Mouse (Mus musculus) thymus, postnatal 14 days (tissue): ENCODE results near the gene Tpcn1.

Experiments used
- DNase-seq: peaks from one replicate; pipeline ENCODE4 v3.0.0; 2021

The Tpcn1 gene

GRCm38 (mm10) chr5:120607335-120607734 lies 18.9 kb upstream of the Tpcn1 start:
- no peak for DNase-seq

- no peak for DNase-seq
Observed at GRCm38 (mm10) chr5:120606590-120607200, 18.2 kb upstream of the Tpcn1 start.

- DNase-seq: peak; percentile 89
Observed at GRCm38 (mm10) chr5:120605688-120606087, 17.2 kb upstream of the Tpcn1 start.

GRCm38 (mm10) chr5:120605241-120605661 lies 16.8 kb upstream of the Tpcn1 start:
- DNase-seq: no peak

GRCm38 (mm10) chr5:120604839-120605238 lies 16.4 kb upstream of the Tpcn1 start:
- peak; percentile 90 for DNase-seq

GRCm38 (mm10) chr5:120603515-120603914 lies 15.0 kb upstream of the Tpcn1 start:
- DNase-seq: no peak

GRCm38 (mm10) chr5:120602210-120602609 lies 13.7 kb upstream of the Tpcn1 start:
- no peak for DNase-seq

GRCm38 (mm10) chr5:120600946-120601668 lies 12.6 kb upstream of the Tpcn1 start:
- peak; percentile 38 for DNase-seq

GRCm38 (mm10) chr5:120599625-120600024 lies 11.2 kb upstream of the Tpcn1 start:
- DNase-seq: no peak

- no peak for DNase-seq
Observed at GRCm38 (mm10) chr5:120594485-120594884, 6.0 kb upstream of the Tpcn1 start.

GRCm38 (mm10) chr5:120592141-120592540 lies 3.7 kb upstream of the Tpcn1 start:
- no peak for DNase-seq

GRCm38 (mm10) chr5:120590356-120591010 lies 2.0 kb upstream of the Tpcn1 start:
- peak; percentile 51 for DNase-seq

GRCm38 (mm10) chr5:120587940-120588568 lies 419 bp downstream of the Tpcn1 start:
- DNase-seq: no peak

GRCm38 (mm10) chr5:120587616-120587926 lies 902 bp downstream of the Tpcn1 start:
- DNase-seq: peak; percentile 74

GRCm38 (mm10) chr5:120586741-120587615 lies 1.5 kb downstream of the Tpcn1 start:
- peak; percentile 46 for DNase-seq

- no peak for DNase-seq
Observed at GRCm38 (mm10) chr5:120584968-120585367, 3.5 kb downstream of the Tpcn1 start.

GRCm38 (mm10) chr5:120583511-120583910 lies 5.0 kb downstream of the Tpcn1 start:
- DNase-seq: no peak

- no peak for DNase-seq
Observed at GRCm38 (mm10) chr5:120582002-120582401, 6.5 kb downstream of the Tpcn1 start.

- peak; percentile 66 for DNase-seq
Observed at GRCm38 (mm10) chr5:120579898-120580626, 8.4 kb downstream of the Tpcn1 start.

- DNase-seq: peak; percentile 66
Observed at GRCm38 (mm10) chr5:120579211-120579897, 9.1 kb downstream of the Tpcn1 start.

- DNase-seq: peak; percentile 87
Observed at GRCm38 (mm10) chr5:120578504-120579081, 9.9 kb downstream of the Tpcn1 start.
